Mouse (Mus musculus) liver, embryonic 14.5 days (tissue): Measurements from ENCODE around the gene Rfc5. TPM values are rescaled to one million over a fixed set of nuclear protein-coding genes. Genes with fewer than 3 reads are reported as not detected.

Experiments
- ATAC-seq: fragments of 200-750 bp; cut with Nextera tagmentation; 2 replicates; pipeline ENCODE4 v1.8.0; 2017; ENCODE audit warnings: moderate number of reproducible peaks, mild to moderate bottlenecking, moderate library complexity; ENCODE audit not compliant: insufficient read depth
- DNase-seq, 3 experiments: peaks; one replicate each; pipeline ENCODE4 v3.0.0-alpha.2; 2012 to 2013; ENCODE audit warnings: low read depth in 3 of 3, low spot score in 3 of 3
- H3K27ac ChIP-seq: fragments of 300-500 bp; sonication (generic); 2 replicates; pipeline ENCODE4 v1.5.1; 2014; ENCODE audit warnings: moderate library complexity, mild to moderate bottlenecking, control low read depth, inconsistent platforms
- H3K27me3 ChIP-seq: fragments of 300-500 bp; sonication (generic); 2 replicates; pipeline ENCODE4 v1.6.1; 2014; ENCODE audit warnings: mild to moderate bottlenecking, low read length, moderate library complexity; ENCODE audit not compliant: control insufficient read depth, insufficient read depth
- H3K36me3 ChIP-seq: fragments of 300-500 bp; sonication (generic); replicated peaks from 2 replicates; pipeline ENCODE4 v1.6.1; 2014; ENCODE audit warnings: low read depth; ENCODE audit not compliant: control insufficient read depth, insufficient read depth
- H3K4me1 ChIP-seq, 2 experiments: fragments of 200-500 bp in 1 of 2; fragments of 300-500 bp in 1 of 2; sonication (generic) in 1 of 2; replicated peaks; 2 replicates each; pipeline ENCODE4 v1.6.1; 2012 to 2014; ENCODE audit warnings: antibody characterized with exemption in 1 of 2, inconsistent platforms in 1 of 2, low read length in 1 of 2; ENCODE audit not compliant: control insufficient read depth in 2 of 2, insufficient read depth in 2 of 2
- H3K4me2 ChIP-seq: fragments of 300-500 bp; sonication (generic); 2 replicates; pipeline ENCODE4 v1.6.1; 2014; ENCODE audit warnings: low read depth, mild to moderate bottlenecking, control low read depth, moderate library complexity
- H3K4me3 ChIP-seq, 2 experiments: fragments of 200-500 bp in 1 of 2; fragments of 300-500 bp in 1 of 2; sonication (generic) in 1 of 2; 2 replicates each; pipeline ENCODE4 v1.5.1; 2012 to 2014; ENCODE audit warnings: low read depth in 2 of 2, low read length in 2 of 2, mild to moderate bottlenecking in 2 of 2, control low read depth in 1 of 2, inconsistent platforms in 1 of 2, moderate library complexity in 1 of 2; ENCODE audit not compliant: insufficient read depth in 1 of 2
- H3K9ac ChIP-seq: fragments of 300-500 bp; sonication (generic); replicated peaks from 2 replicates; pipeline ENCODE4 v1.6.1; 2014; ENCODE audit warnings: mild to moderate bottlenecking, control low read depth, moderate library complexity
- H3K9me3 ChIP-seq: fragments of 300-500 bp; sonication (generic); 2 replicates; pipeline ENCODE4 v1.6.1; 2016; ENCODE audit warnings: low read length, mixed read lengths; ENCODE audit not compliant: control insufficient read depth
- CTCF ChIP-seq: IDR thresholded peaks from 2 replicates; pipeline ENCODE4 v1.5.1; 2016; ENCODE audit warnings: antibody characterized with exemption, low read depth, control low read depth
- EP300 ChIP-seq: IDR thresholded peaks from 2 replicates; pipeline ENCODE4 v1.6.1; 2016; ENCODE audit warnings: antibody characterized with exemption, low read depth
- WGBS: fragments of 180-500 bp; shearing (Covaris S2); extraction: QIAGEN DNeasy Blood & Tissue Kit; methylation state at CpG from one replicate; pipeline ENCODE4 v1.1.7; 2014; ENCODE audit not compliant: insufficient replicate concordance; 5-methylcytosine and 5-hydroxymethylcytosine counted together
- polyA plus RNA-seq, 2 experiments: library from polyadenylated mRNA; depleted of rRNA in 1 of 2; stranded (reverse) in 1 of 2; unstranded in 1 of 2; fragments of >200 nt; fragmentation: Nextera tagmentation in 1 of 2; extraction: Ambion mirVana in 1 of 2; gene quantifications; 2 replicates each; pipeline versions ENCODE4 v1.2.1 to v1.2.3; 2012 to 2014

The Rfc5 gene
- polyA plus RNA-seq, 2 experiments: 24.1 to 52.2 TPM

- no peak for DNase-seq
- Histone ChIP-seq H3K4me1 (peaks cover 12 to 38% of the 10 kb centered on the region in 2 experiments), H3K4me2 (peak overlapping the region; percentile 45), H3K4me3 (no peak overlapping the region), H3K36me3 (no peaks in the 10 kb centered on the region; the same call in 1 of the 2 replicates), H3K27me3 (peaks cover 9% of the 10 kb centered on the region), H3K9ac (no peak overlapping the region), H3K9me3 (no peaks in the 10 kb centered on the region), H3K27ac (peak overlapping the region; percentile 60)
- no peak for TF ChIP-seq EP300
- no peak for TF ChIP-seq CTCF
- WGBS: 18% methylated on average over 13 of the region's 13 CpGs
- peak; percentile 60 for ATAC-seq
Observed at GRCm38 (mm10) chr5:117360631-117361541, 28.0 kb downstream of the Rfc5 start.

GRCm38 (mm10) chr5:117360228-117360515, 28.7 kb downstream of the Rfc5 start:
- WGBS: 77% methylated on average over 13 of the region's 13 CpGs
- DNase-seq (no peak), ATAC-seq (no peak)
- Histone ChIP-seq H3K36me3 (no peaks in the 10 kb centered on the region; the same call in 1 of the 2 replicates), H3K27ac (no peak overlapping the region), H3K9ac (no peak overlapping the region), H3K4me3 (no peak overlapping the region), H3K4me1 (peaks cover 12 to 41% of the 10 kb centered on the region in 2 experiments), H3K4me2 (peak overlapping the region; percentile 45; the same call in 1 of the 2 replicates), H3K27me3 (peaks cover 12% of the 10 kb centered on the region), H3K9me3 (no peaks in the 10 kb centered on the region)
- TF ChIP-seq CTCF: no peak
- no peak for TF ChIP-seq EP300

GRCm38 (mm10) chr5:117359497-117360227, 29.2 kb downstream of the Rfc5 start:
- Histone ChIP-seq H3K4me3 (no peak overlapping the region), H3K9me3 (no peaks in the 10 kb centered on the region), H3K36me3 (no peaks in the 10 kb centered on the region), H3K4me2 (no peak overlapping the region), H3K27ac (no peak overlapping the region; the same call in 1 of the 2 replicates), H3K27me3 (peaks cover 16% of the 10 kb centered on the region), H3K9ac (no peak overlapping the region), H3K4me1 (peaks cover 12 to 39% of the 10 kb centered on the region in 2 experiments)
- 26% methylated on average over 7 of the region's 7 CpGs for WGBS
- ATAC-seq: no peak
- TF ChIP-seq EP300 (no peak), CTCF (no peak)
- no peak for DNase-seq

- Histone ChIP-seq H3K36me3 (no peaks in the 10 kb centered on the region), H3K9ac (no peak overlapping the region), H3K4me2 (peak overlapping the region; percentile 97), H3K27me3 (peaks cover 16% of the 10 kb centered on the region), H3K9me3 (no peaks in the 10 kb centered on the region), H3K4me1 (peaks cover 12 to 39% of the 10 kb centered on the region in 2 experiments), H3K4me3 (no peak overlapping the region), H3K27ac (no peak overlapping the region)
- ATAC-seq: no peak
- 37% methylated on average over 11 of the region's 11 CpGs for WGBS
- peak in 2 of 3 experiments; percentile 35 to 37 for DNase-seq
- TF ChIP-seq EP300 (no peak), CTCF (peak; percentile 79)
Observed at GRCm38 (mm10) chr5:117358725-117359124, 30.1 kb downstream of the Rfc5 start.

GRCm38 (mm10) chr5:117358248-117358630, 30.6 kb downstream of the Rfc5 start:
- 13% methylated on average over 6 of the region's 6 CpGs for WGBS
- ATAC-seq: no peak
- no peaks in the 10 kb centered on the region for H3K36me3 ChIP-seq

More at GRCm38 (mm10) chr5:117358248-117358630, 30.6 kb downstream of the Rfc5 start:
- Histone ChIP-seq H3K4me3 (peak overlapping the region; percentile 67 to 94), H3K9me3 (no peaks in the 10 kb centered on the region), H3K27ac (no peak overlapping the region), H3K9ac (peak overlapping the region; percentile 86; the same call in 1 of the 2 replicates), H3K4me1 (peaks cover 12 to 39% of the 10 kb centered on the region in 2 experiments), H3K27me3 (peaks cover 16% of the 10 kb centered on the region), H3K4me2 (peak overlapping the region; percentile 97)
- DNase-seq: no peak
- TF ChIP-seq CTCF (no peak), EP300 (no peak)
